Mouse (Mus musculus) MEL (cell line): ENCODE measurements around the gene Kdm4a. TPM values are rescaled to one million over a fixed set of nuclear protein-coding genes. Genes with fewer than 3 reads are reported as not detected.

Experiments used
- DNase-seq: peaks from one replicate; pipeline ENCODE4 v3.0.0; 2011; ENCODE audit warnings: low read depth, low spot score
- H3K27ac ChIP-seq: 2 replicates; pipeline ENCODE4 v1.5.1; 2012; ENCODE audit warnings: low read depth, mild to moderate bottlenecking, control low read depth, low read length, moderate library complexity; ENCODE audit not compliant: control insufficient read depth
- H3K27me3 ChIP-seq, 2 experiments: fragments of 150-350 bp in 1 of 2; sonication (generic) in 1 of 2; 2 replicates each; pipeline ENCODE4 v1.6.1; 2012; ENCODE audit warnings: low read length in 2 of 2, mild to moderate bottlenecking in 2 of 2, improper control_type of control experiment in 1 of 2, moderate library complexity in 1 of 2; ENCODE audit not compliant: insufficient read depth in 2 of 2, control insufficient read depth in 1 of 2
- H3K36me3 ChIP-seq, 2 experiments: 2 replicates each; pipeline ENCODE4 v1.6.1; 2012 to 2014; ENCODE audit warnings: low read length in 2 of 2, improper control_type of control experiment in 1 of 2, inconsistent platforms in 1 of 2, mild to moderate bottlenecking in 1 of 2; ENCODE audit not compliant: insufficient read depth in 2 of 2, control insufficient read depth in 1 of 2
- H3K4me1 ChIP-seq, 2 experiments: fragments of 150-350 bp in 1 of 2; sonication (generic) in 1 of 2; 2 replicates each; pipeline ENCODE4 v1.6.1; 2012; ENCODE audit warnings: low read length in 2 of 2, improper control_type of control experiment in 1 of 2, mild to moderate bottlenecking in 1 of 2; ENCODE audit not compliant: insufficient read depth in 2 of 2, control insufficient read depth in 1 of 2
- H3K4me3 ChIP-seq, 2 experiments: fragments of 150-350 bp in 1 of 2; sonication (generic) in 1 of 2; 2 replicates each; pipeline ENCODE4 v1.5.1; 2012; ENCODE audit warnings: low read depth in 2 of 2, low read length in 2 of 2, mild to moderate bottlenecking in 2 of 2, moderate library complexity in 2 of 2, control low read depth in 1 of 2, improper control_type of control experiment in 1 of 2; ENCODE audit not compliant: control insufficient read depth in 1 of 2, insufficient read depth in 1 of 2
- H3K79me2 ChIP-seq: 2 replicates; pipeline ENCODE4 v1.6.1; 2012; ENCODE audit warnings: mild to moderate bottlenecking, low read length, moderate library complexity; ENCODE audit not compliant: control insufficient read depth, poor library complexity, insufficient read depth
- H3K9ac ChIP-seq: 2 replicates; pipeline ENCODE4 v1.6.1; 2012; ENCODE audit warnings: low read depth, mild to moderate bottlenecking, control low read depth, low read length, moderate library complexity; ENCODE audit not compliant: control insufficient read depth, poor library complexity, severe bottlenecking
- H3K9me3 ChIP-seq: fragments of 150-350 bp; sonication (generic); replicated peaks from 2 replicates; pipeline ENCODE4 v1.6.1; 2012; ENCODE audit warnings: mild to moderate bottlenecking, low read length, improper control_type of control experiment, moderate library complexity; ENCODE audit not compliant: insufficient read depth
- BHLHE40 ChIP-seq: IDR thresholded peaks from 2 replicates; pipeline ENCODE4 v1.6.1; 2012; ENCODE audit warnings: low read depth, mild to moderate bottlenecking, inconsistent platforms, low read length, improper control_type of control experiment, borderline replicate concordance
- CTCF ChIP-seq, 3 experiments: IDR thresholded peaks in 2 of 3; conservative IDR thresholded peaks in 1 of 3; 2 replicates each; pipeline ENCODE4 v1.5.1; 2011 to 2012; ENCODE audit warnings: low read length in 3 of 3, low read depth in 2 of 3, mild to moderate bottlenecking in 2 of 3, improper control_type of control experiment in 1 of 3, inconsistent platforms in 1 of 3, mixed read lengths in 1 of 3, moderate library complexity in 1 of 3; ENCODE audit not compliant: control insufficient read depth in 1 of 3, insufficient read depth in 1 of 3, poor library complexity in 1 of 3, severe bottlenecking in 1 of 3
- GATA1 ChIP-seq: IDR thresholded peaks from 2 replicates; pipeline ENCODE4 v1.6.1; 2011; ENCODE audit warnings: low read depth, low read length, improper control_type of control experiment
- HCFC1 ChIP-seq: IDR thresholded peaks from 2 replicates; pipeline ENCODE4 v1.6.1; 2012; ENCODE audit warnings: low read depth, mild to moderate bottlenecking, inconsistent platforms, low read length, improper control_type of control experiment, moderate library complexity
- KAT2A ChIP-seq: conservative IDR thresholded peaks from 2 replicates; pipeline ENCODE4 v1.6.1; 2012; ENCODE audit warnings: low read depth, low read length, improper control_type of control experiment, inconsistent platforms
- MAFK ChIP-seq: IDR thresholded peaks from 2 replicates; pipeline ENCODE4 v1.6.1; 2011; ENCODE audit warnings: low read depth, mild to moderate bottlenecking, low read length, improper control_type of control experiment, borderline replicate concordance
- MAX ChIP-seq: IDR thresholded peaks from 2 replicates; pipeline ENCODE4 v1.6.1; 2011; ENCODE audit warnings: low read length, improper control_type of control experiment
- MXI1 ChIP-seq: IDR thresholded peaks from 2 replicates; pipeline ENCODE4 v1.6.1; 2011; ENCODE audit warnings: mild to moderate bottlenecking, low read depth, low read length, improper control_type of control experiment
- MYB ChIP-seq: IDR thresholded peaks from 2 replicates; pipeline ENCODE4 v1.6.1; 2011; ENCODE audit warnings: mild to moderate bottlenecking, low read depth, low read length, improper control_type of control experiment
- MYC ChIP-seq: IDR thresholded peaks from 2 replicates; pipeline ENCODE4 v1.6.1; 2011; ENCODE audit warnings: low read depth, mild to moderate bottlenecking, low read length, improper control_type of control experiment, moderate library complexity
- NRF1 ChIP-seq: IDR thresholded peaks from 2 replicates; pipeline ENCODE4 v1.6.1; 2014; ENCODE audit warnings: low read depth, mild to moderate bottlenecking, inconsistent platforms, low read length, improper control_type of control experiment, moderate library complexity; ENCODE audit not compliant: poor library complexity, insufficient read depth, severe bottlenecking
- POLR2A ChIP-seq, 2 experiments: IDR thresholded peaks; 2 replicates each; pipeline ENCODE4 v1.6.1; 2011 to 2012; ENCODE audit warnings: low read length in 2 of 2, mild to moderate bottlenecking in 2 of 2, control low read depth in 1 of 2, improper control_type of control experiment in 1 of 2, low read depth in 1 of 2, moderate library complexity in 1 of 2; ENCODE audit not compliant: control insufficient read depth in 1 of 2, insufficient read depth in 1 of 2, poor library complexity in 1 of 2
- POLR2AphosphoS2 ChIP-seq: IDR thresholded peaks from 2 replicates; pipeline ENCODE4 v1.6.1; 2011; ENCODE audit warnings: low read length, improper control_type of control experiment
- POLR2AphosphoS5 ChIP-seq: IDR thresholded peaks from 2 replicates; pipeline ENCODE4 v1.6.1; 2012; ENCODE audit warnings: low read depth, borderline replicate concordance, mild to moderate bottlenecking, inconsistent platforms, low read length, moderate library complexity, mixed read lengths
- RCOR1 ChIP-seq: IDR thresholded peaks from 2 replicates; pipeline ENCODE4 v1.6.1; 2012; ENCODE audit warnings: low read depth, mild to moderate bottlenecking, inconsistent platforms, low read length, improper control_type of control experiment
- TBP ChIP-seq: IDR thresholded peaks from 2 replicates; pipeline ENCODE4 v1.8.0; 2011; ENCODE audit warnings: low read depth, low read length, improper control_type of control experiment
- TCF12 ChIP-seq: IDR thresholded peaks from 2 replicates; pipeline ENCODE4 v1.6.1; 2014; ENCODE audit warnings: low read depth, mild to moderate bottlenecking, inconsistent platforms, low read length, improper control_type of control experiment, moderate library complexity
- UBTF ChIP-seq: IDR thresholded peaks from 2 replicates; pipeline ENCODE4 v1.6.1; 2012; ENCODE audit warnings: low read depth, mild to moderate bottlenecking, inconsistent platforms, low read length, improper control_type of control experiment, moderate library complexity, borderline replicate concordance; ENCODE audit not compliant: insufficient read depth
- USF2 ChIP-seq, 2 experiments: IDR thresholded peaks; 2 replicates each; pipeline ENCODE4 v1.6.1; 2011 to 2012; ENCODE audit warnings: improper control_type of control experiment in 2 of 2, low read length in 2 of 2, borderline replicate concordance in 1 of 2, inconsistent platforms in 1 of 2, low read depth in 1 of 2, mild to moderate bottlenecking in 1 of 2; ENCODE audit not compliant: insufficient read depth in 1 of 2
- ZC3H11A ChIP-seq: IDR thresholded peaks from 2 replicates; pipeline ENCODE4 v1.6.1; 2012; ENCODE audit warnings: low read depth, mild to moderate bottlenecking, inconsistent platforms, low read length, improper control_type of control experiment
- ZNF384 ChIP-seq: IDR thresholded peaks from 2 replicates; pipeline ENCODE4 v1.6.1; 2012; ENCODE audit warnings: low read depth, mild to moderate bottlenecking, inconsistent platforms, low read length, improper control_type of control experiment
- polyA plus RNA-seq, 2 experiments: library from polyadenylated mRNA; stranded (reverse) in 1 of 2; unstranded in 1 of 2; fragments of >175 nt in 1 of 2; fragments of >200 nt in 1 of 2; gene quantifications; 2 replicates each; pipeline versions ENCODE4 v1.2.1 to v1.2.4; 2012; ENCODE audit warnings: low replicate concordance in 2 of 2, low read depth in 1 of 2; ENCODE audit not compliant: insufficient read length in 2 of 2, insufficient read depth in 1 of 2, missing spikeins in 1 of 2
- total RNA-seq: library from RNA; depleted of rRNA; stranded (reverse); fragments of 300-350 nt; gene quantifications from 2 replicates; pipeline ENCODE4 v1.2.3, GENCODE M21; 2012

Kdm4a gene
- total and polyA plus RNA-seq, 3 experiments, result 31.4 to 49.6 TPM; not detected in 1

GRCm38 (mm10) chr4:118198606-118199005 is 18.8 kb upstream of the Kdm4a start:
- no peak overlapping the region for H3K4me3 ChIP-seq
- no peak overlapping the region for H3K9ac ChIP-seq

GRCm38 (mm10) chr4:118196185-118196584 is 16.3 kb upstream of the Kdm4a start:
- Histone ChIP-seq H3K9ac (no peak overlapping the region), H3K9me3 (no peaks in the 10 kb centered on the region), H3K27me3 (no peaks in the 10 kb centered on the region), H3K4me1 (peaks cover 2 to 3% of the 10 kb centered on the region in 2 experiments; a peak in 3 of 4 replicates), H3K27ac (no peak overlapping the region), H3K79me2 (no peaks in the 10 kb centered on the region), H3K4me3 (no peak overlapping the region), H3K36me3 (peaks cover 0 to 6% of the 10 kb centered on the region in 2 experiments; a peak in 2 of 4 replicates)
- no peak for TF ChIP-seq HCFC1
- no peak for TF ChIP-seq MYB
- no peak for TF ChIP-seq UBTF
- TF ChIP-seq ZC3H11A, result no peak
- TF ChIP-seq NRF1, result no peak
- no peak for TF ChIP-seq ZNF384
- TF ChIP-seq KAT2A, result no peak
- TF ChIP-seq POLR2AphosphoS2, result no peak
- TF ChIP-seq USF2 (IDR thresholded peaks at IDR 0.05; ENCODE audit: borderline replicate concordance in 1 of 2, insufficient read depth in 1 of 2, low read depth in 1 of 2, low read length in 2 of 2), result no peak
- TF ChIP-seq MAX, result no peak
- no peak for TF ChIP-seq GATA1
- no peak for TF ChIP-seq POLR2AphosphoS5
- no peak for TF ChIP-seq CTCF (IDR thresholded peaks at IDR 0.05 in 2 of 3, conservative IDR thresholded peaks at IDR 0.05 in 1 of 3; ENCODE audit: control insufficient read depth in 1 of 3, insufficient read depth in 1 of 3, low read depth in 2 of 3, low read length in 3 of 3, poor library complexity in 1 of 3, severe bottlenecking in 1 of 3)
- TF ChIP-seq POLR2A (IDR thresholded peaks at IDR 0.05; ENCODE audit: control insufficient read depth in 1 of 2, insufficient read depth in 1 of 2, low read depth in 1 of 2, low read length in 2 of 2, poor library complexity in 1 of 2), result no peak
- no peak for TF ChIP-seq TCF12
- TF ChIP-seq MXI1, result no peak
- no peak for TF ChIP-seq RCOR1
- no peak for TF ChIP-seq MYC
- DNase-seq, result no peak

More at GRCm38 (mm10) chr4:118198606-118199005, 18.8 kb upstream of the Kdm4a start:
- Histone ChIP-seq H3K27me3 (peaks cover 2 to 5% of the 10 kb centered on the region in 2 experiments; a peak in 2 of 4 replicates), H3K79me2 (no peaks in the 10 kb centered on the region), H3K36me3 (no peaks in the 10 kb centered on the region), H3K9me3 (no peaks in the 10 kb centered on the region)
- DNase-seq, result no peak
- TF ChIP-seq POLR2AphosphoS5, result no peak
- TF ChIP-seq TBP, result no peak
- TF ChIP-seq ZNF384, result no peak
- TF ChIP-seq MYB, result no peak
- TF ChIP-seq POLR2AphosphoS2, result no peak
- TF ChIP-seq MAFK, result no peak
- no peak for TF ChIP-seq HCFC1
- TF ChIP-seq NRF1, result no peak
- TF ChIP-seq BHLHE40, result no peak
- TF ChIP-seq, all 39 proteins: peak for 0
- no peaks in the 10 kb centered on the region for H3K4me1 ChIP-seq
- H3K27ac ChIP-seq, result no peak overlapping the region
